Mouse (Mus musculus): ENCODE measurements around the gene Ptgs1. TPM values are rescaled to one million over a fixed set of nuclear protein-coding genes. Genes with fewer than 3 reads are reported as not detected.
A peak's percentile ranks its signal among the peaks of the same experiment; 100 is the strongest.
"Not testable (repeated sequence)": the region's sequence is repeated elsewhere in the genome, so short reads cannot be mapped to it uniquely, and the experiment has no call there.

The Ptgs1 gene
- total RNA-seq (2021): 10 to 100 TPM; 16.4 to 16.8 TPM

DNA sequence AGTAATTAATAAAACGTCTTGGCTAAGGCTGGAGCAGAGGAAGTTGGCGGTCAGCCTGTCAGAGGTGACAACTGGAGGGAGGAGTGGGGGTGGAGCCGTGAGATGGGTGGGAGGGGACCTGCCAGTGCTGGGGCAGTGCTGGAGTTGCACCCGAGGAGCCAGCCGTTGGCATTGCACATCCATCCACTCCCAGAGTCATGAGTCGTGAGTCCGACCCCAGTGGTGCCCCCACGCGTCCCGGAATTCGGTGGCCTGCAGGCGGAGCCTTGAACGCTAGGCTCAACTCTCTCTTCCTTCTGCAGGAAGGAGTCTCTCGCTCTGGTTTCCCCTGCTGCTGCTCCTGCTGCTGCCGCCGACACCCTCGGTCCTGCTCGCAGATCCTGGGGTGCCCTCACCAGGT, at the start of gene Ptgs1:
Gene Ptgs1 (plus strand): TSS at position 61 of the 400 bp plus-strand sequence.
- intact Hi-C loops (cut with DNase I): no loop called here

DNA sequence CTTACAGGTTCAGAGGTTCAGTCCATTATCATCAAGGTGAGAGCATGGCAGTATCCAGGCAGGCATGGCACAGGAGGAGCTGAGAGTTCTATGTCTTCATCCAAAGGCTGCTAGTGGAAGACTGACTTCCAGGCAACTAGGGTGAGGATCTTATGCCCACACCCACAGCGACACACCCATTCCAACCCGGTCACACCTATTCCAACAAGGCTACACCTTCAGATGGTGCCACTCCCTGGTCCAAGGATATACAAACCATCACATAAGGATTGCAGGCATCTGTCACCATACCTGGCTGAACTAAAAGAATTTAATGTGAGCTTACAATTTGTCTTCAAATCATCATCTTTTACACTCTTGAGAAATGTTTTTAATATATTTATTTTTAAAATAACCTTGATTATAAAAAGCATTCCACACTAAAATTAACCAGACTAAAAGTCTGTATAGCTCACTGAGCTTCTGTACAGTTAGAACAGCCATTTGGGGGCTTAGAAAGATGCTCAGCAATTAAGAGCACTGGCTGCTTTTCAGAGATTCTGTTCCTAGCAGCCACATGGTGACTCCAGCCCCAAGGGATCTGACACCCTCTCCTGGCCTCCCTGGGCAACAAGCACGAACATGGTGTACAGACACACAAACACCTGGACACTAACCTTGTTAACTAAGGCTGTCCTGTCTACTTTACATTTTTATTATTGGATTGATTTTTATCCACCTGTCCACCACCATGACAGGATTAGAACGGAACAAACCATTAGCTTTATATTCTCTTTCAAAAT, 48.4 kb upstream of the Ptgs1 start:
- intact Hi-C loops (cut with DNase I); DNase-seq (ENCODE audit: low spot score): not testable (repeated sequence)

More for the DNA sequence above, at the start of gene Ptgs1:
- DNase-seq (ENCODE audit: low spot score): peak; percentile 44

DNA sequence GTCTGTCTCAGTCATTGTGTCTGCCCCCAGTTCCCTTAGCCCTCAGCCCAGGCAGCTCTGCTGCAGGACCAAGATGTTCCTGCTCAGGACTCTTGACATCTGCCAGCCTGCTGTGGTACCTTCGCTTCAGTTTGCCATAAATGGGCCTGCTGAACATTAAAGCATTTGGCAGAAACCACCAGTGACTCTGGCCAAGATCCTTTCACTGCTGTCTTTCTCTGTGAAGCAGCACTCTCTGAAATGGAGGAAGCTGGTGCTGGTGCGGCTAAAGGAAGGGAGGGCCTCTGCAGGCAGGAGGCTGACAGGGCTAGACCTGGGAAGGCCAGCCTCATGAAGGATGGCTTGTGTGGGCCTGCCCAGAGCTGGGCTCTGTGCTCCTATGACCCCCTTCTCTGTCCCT, 46.9 kb upstream of the Ptgs1 start:
- DNase-seq (ENCODE audit: low spot score): no peak
- intact Hi-C loops (cut with DNase I): no loop called here

DNA sequence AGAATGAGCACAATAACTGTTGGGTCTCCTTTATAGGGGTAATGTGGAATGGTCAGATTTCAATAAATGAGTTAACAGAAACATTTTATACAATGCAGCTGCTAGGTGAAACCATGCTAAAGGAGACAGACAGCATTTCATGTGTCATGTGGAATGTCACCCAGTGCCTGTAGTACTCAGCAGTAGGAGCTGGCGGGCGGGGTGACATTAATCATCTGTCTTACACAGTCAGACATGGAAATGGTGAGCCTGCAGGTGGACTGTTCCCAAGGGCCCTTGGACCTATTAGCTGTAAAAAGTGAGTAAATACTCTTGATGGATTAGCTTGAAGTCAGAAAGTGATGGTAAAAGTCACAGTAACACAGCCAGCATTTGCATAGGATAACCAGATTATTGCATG, 46.0 kb upstream of the Ptgs1 start:
- intact Hi-C loops (cut with DNase I): no loop called here
- no peak for DNase-seq (ENCODE audit: low spot score)

DNA sequence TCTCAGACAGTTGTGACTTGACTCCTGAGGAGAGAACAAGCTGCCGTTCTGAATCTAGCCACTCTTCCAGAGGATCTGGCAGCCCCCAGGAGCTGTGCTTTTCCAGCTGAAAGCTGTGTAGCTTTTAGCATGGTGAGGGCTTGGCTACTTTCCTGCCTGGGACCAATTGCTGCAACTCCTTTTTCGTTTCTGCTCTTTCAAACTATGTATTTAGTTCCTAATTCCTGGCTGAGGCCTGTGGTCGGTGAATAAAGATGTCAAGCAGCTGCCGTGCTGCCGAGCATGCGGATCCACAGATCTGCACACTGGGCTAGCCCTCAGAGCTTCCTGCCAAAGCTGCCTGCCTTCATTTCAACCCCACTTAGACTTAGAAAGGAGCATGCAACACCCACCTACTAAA, 45.4 kb upstream of the Ptgs1 start:
- DNase-seq (ENCODE audit: low spot score): no peak
- intact Hi-C loops (cut with DNase I): no loop called here

DNA sequence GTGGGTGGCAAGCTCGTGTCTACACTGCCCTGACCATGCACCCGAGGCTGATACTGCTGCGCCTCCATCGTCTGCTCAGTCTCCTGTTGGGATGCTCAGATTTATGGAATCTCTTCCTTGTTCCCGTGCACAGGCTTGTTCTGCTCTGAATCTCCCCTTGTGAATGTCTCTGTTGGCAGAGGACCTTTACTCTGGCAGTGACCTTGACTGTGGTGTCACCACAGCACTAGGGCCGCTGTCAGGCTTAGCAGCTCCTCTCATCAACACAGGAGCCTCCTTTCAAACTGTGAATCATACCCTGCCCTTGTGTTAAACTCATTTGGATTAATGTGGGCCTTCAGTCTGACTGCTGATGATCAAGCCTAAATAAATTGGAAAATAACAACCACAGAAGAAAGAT, 41.0 kb upstream of the Ptgs1 start:
- intact Hi-C loops (cut with DNase I); DNase-seq (ENCODE audit: low spot score): not testable (repeated sequence)

DNA sequence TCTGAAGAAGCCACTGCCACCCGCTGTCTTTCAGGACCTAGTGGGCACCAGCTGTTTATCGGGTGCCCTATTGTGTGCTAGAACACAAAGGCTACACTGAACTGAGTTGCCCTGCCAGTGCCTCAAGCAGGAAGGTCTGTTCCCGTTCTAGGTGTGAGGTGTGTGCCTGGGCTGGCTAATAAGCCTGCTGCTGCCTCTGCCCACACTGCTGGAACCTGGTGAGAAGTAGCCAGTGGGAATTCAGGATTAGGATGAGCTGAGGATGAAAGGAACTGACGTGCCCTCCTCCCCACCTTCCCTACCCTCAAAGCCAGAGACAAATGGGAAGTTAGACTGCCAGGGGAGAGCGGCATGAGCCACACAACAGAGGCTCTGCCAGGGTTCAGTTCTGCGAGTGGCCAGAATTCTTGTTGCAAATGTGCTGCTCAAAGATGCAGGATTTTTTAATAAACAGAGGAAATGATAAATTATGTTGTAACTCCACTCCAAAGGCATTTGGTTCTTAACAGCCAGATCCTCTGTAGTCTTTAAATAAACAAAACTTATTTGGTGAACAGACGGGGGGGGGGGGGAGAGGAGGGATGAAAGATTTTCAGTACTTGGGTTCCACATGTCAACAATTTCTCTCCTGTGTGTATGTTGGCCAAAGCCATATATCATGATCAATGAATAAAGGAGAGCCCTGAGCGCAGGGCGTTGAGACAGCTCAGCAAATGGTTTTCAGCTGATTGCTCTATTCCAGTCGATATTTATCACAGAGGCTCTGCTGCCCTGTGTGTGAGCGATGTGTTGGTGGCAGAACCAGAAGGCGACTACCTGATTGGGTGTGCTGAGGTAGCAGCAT, 38.9 kb upstream of the Ptgs1 start:
- intact Hi-C loops (cut with DNase I): no loop called here
- DNase-seq (ENCODE audit: low spot score): no peak

DNA sequence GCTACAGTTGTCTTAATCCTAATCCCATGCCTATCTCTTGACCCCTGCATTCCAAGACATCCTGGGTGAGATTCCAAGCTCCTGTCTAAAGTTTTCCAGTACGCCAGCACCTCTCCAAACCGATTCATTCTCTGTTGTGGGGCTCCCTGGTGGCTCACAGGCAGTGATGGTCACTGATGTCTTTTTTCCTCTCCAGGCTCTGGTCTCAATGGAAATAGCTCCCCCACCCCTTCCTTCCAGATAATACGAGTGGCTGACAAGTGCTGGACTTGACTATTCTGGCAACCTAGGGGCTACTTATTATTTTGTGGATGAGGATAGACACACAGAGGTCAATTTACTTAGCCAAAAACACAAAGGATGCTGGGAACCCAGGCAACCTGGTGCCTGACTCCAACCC, 33.2 kb upstream of the Ptgs1 start:
- DNase-seq (ENCODE audit: low spot score): no peak
- intact Hi-C loops (cut with DNase I): no loop called here

DNA sequence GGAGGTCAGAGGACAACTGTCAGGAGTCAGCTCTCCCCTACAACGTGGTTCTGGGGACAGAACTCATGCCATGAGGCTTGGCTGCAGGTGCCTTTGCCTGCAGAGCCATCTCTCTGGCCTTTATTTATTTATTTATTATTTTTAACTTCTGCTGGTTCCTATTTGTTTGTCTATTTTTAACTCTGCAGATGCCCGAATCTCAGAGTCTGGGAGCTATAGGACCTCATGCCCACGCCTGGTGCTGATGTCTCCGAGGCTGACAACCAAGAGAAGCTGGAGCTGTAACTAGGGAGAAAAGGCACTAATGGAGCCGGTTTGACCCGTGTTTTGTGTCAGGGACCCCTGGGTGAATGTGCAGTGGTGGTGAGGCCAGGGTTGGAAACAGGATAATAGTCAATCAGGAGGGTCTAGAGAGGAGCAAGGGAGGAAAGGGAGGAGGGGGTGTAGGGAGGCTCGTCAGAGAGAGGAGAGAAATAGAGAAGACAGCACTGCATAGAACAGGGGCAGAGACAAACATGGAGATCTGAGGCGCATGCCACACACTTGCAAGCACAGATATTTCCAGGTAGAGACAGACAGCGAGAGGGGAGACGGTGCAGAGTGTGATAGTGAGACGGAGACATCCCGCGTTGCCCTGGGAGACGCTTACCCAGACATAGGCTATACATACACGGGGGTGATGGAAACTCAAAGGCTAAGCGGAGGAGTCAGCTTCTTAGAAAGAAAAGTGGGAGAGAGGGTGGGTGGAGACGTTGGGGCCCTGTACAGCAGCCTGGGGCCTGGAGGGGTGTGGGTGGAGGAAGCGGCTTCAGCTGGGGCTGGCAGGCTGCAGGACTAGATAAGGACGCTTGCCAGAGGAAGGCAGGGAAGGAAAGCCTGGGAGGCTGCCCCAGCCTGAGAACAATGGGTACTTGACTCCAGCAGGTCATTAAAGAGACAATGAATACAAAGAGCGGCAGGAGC, 32.0 kb upstream of the Ptgs1 start:
- peak; percentile 58 for DNase-seq (ENCODE audit: low spot score)
- intact Hi-C loops (cut with DNase I): loop anchor here (2.0 kb wide), 1 partner anchor 69 kb away; no protein-coding TSS in a partner anchor

DNA sequence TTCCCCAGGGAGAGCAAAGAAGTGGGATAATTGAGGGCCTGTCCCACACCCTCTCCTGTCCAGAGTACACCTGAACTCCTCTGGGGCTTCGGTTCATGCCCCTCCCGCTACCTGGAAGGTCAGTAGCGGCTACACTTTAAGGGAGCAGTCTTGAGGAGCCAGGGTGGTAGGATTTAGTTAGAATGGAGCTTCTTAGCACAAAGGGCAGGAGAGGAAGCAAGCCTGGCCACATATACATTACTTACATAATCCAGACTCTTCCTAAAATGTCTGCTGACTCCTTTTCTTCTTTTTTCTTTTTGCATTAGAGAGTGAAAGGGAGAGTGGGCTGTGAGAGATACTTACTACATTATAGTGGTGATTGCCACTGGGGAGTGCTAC, 31.4 kb upstream of the Ptgs1 start:
- intact Hi-C loops (cut with DNase I): loop anchor here (2.0 kb wide), 1 partner anchor 70 kb away; no protein-coding TSS in a partner anchor
- no peak for DNase-seq (ENCODE audit: low spot score)

DNA sequence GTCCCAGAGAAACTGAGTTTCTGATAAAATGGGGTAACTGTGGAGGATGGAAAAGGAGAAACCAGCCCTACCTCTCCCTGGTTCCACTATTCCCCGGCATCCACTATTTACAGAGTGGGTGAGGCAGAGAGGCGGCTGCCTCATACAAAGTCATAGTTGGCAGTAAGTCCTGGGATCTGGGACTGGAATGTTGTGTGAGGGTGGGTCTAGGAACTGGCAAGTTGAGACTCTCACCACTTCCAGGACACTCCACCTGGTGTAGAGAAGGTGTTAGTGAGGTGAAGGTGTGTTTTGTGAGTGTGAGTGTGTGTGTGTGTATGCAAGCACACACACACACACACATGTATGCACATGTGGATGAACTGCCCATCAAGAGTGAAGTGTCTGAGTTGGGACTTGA, 29.4 kb upstream of the Ptgs1 start:
- intact Hi-C loops (cut with DNase I): no loop called here
- DNase-seq (ENCODE audit: low spot score): no peak

DNA sequence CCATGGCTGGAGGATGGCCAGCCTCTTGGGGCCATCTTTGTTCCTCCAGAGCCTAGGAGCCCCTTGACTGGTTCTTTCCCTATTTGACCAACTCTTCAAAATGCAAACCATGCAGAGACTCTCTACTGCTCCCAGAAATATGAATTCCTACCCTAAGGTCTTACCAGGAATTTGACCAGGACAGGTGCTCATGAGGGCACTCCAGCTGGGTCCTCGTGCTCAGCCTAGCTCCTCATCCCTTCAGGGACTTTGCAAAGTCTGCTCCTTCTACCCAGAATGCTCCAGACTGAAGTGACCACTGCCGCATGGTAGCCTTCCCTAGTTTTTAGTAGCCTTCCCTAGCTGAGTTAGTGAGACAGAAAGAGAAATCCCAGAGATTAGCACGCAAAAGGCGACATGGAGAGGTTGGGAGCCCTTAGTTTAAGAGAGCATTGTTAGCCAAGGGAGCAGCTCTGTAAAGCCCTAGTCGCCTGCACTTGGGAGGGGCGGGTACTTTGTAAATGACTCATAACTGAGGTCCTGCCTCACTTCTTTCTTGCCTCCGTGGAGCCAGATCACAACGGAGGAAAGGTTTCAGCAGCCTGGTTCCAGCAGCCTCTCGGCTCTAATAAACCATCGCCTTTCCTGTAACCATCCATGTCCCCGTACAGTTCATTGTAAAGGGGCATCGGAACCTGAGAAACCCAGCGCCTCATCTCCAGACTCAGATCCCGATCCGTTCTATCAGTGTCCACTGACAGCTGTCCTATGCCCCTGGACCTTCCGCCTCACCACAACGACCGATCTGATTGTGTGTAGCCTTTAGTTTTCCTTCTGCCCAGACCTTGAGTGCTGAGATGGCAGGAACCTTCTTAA, 28.2 kb upstream of the Ptgs1 start:
- DNase-seq (ENCODE audit: low spot score): no peak

DNA sequence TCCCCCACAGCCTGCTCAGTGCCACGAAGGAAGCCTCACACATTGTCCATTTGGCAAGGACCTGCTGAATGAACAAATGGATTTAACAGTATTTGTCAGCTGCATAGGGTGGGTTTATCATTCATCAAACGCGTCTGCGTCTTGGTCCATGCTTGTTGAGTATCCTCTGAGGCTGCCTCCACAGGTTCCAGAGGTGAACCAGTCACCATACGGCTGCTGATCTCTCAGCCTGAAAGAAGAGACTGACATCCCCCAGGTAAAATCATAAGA, 27.7 kb upstream of the Ptgs1 start:
- intact Hi-C loops (cut with DNase I): no loop called here
- no peak for DNase-seq (ENCODE audit: low spot score)

More for the DNA sequence above, 28.2 kb upstream of the Ptgs1 start:
- intact Hi-C loops (cut with DNase I): no loop called here

DNA sequence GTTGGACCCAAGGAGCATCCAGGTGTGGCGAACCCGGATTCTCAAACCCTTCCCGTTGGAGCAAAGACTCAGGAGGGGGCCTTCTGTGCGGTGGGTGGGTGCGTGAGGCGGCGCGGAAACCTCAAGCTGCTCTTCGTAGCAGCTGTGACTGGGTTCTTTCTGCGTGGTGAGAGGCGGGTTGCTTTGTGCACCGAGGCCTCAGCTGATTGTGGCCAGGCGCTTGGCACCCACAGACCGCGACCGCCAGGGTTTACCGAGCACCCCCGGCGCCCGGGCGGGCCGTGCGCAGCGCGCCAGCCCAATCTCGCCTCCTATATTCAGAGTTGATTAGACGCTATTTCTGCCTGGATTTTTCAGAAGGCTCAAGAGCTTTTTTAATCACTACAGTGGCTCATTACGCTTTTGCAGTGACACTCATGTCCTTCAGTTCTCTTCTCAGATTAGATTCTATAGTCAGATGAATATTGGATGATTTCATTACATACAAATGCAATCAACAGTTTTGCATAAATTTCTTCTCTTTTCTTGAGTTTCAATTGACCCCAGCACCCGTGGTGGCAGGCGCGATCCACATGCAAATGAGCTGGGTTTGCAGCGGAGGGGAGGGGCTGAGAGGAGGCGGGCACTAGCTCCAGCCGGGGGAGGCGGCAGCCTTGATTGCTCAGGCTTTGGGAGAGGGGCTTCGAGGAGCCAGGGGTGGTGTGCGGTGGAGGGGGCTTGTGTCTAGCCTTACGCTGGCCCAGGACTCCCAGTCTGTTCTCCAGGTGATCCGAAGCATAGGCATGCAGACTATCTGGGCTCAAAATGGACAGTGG, 27.0 kb upstream of the Ptgs1 start:
- intact Hi-C loops (cut with DNase I): no loop called here
- no peak for DNase-seq (ENCODE audit: low spot score)

DNA sequence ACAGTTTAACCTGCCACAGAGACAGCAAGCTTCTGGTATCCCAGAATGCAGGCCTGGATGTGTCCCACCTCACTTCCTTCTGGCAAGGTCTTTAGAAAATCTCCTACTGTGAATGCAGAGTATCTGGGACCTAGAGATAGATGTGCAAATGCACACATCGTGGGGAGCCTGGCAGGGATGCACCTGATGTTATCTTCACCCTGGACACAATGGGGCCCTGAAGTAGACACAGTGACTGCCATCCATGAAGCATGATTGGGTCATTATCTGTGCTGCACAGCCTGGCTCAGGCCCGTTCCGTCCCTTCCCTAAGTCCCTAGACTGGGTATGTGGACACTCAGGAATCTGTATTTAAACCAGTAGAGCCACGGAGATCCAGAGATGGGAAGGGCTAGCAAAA, 25.6 kb upstream of the Ptgs1 start:
- intact Hi-C loops (cut with DNase I): no loop called here
- DNase-seq (ENCODE audit: low spot score): no peak

DNA sequence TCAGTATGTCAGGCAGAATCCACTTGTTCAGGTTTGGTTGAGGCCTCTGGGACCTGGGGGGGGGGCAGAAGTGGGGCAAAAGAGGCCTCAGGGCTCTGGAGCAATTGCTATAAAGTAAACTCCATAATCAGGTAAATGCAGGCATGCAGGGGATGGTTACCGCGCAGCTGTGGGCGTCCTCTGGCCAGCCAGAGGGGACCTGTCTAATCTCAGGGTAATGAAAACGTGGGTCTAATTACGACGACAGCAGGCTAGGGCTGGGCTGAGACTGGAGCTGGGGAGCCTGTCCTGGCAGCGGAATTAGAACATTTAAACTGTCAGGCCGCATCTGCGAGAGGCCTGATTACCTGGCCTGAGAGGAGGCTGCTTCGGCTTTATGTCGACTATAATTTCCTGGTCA, 23.2 kb upstream of the Ptgs1 start:
- intact Hi-C loops (cut with DNase I): no loop called here
- no peak for DNase-seq (ENCODE audit: low spot score)

DNA sequence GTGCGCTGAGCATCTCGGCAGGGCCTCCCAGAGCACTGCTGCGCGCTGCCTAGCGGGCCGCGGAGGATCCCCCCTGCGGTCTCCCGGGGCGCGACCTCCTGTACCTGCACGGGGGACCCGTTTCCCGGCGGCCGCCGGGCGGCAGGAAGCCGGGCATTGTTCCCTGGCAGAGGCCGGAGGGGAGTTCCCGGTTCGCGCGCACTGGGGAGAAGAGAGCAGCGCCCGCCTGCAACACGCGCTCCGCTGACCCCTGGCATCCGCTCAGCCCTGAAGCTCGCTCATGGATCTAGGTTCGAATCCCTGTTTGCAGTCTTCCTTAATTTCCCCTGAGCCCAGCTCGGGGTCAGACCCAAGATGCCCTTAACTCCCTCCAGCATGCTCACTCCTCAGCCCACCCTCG, 19.4 kb upstream of the Ptgs1 start:
- DNase-seq (ENCODE audit: low spot score): no peak
- intact Hi-C loops (cut with DNase I): loop anchor here (5.0 kb wide), 2 partner anchors 38 to 108 kb away; no protein-coding TSS in a partner anchor

DNA sequence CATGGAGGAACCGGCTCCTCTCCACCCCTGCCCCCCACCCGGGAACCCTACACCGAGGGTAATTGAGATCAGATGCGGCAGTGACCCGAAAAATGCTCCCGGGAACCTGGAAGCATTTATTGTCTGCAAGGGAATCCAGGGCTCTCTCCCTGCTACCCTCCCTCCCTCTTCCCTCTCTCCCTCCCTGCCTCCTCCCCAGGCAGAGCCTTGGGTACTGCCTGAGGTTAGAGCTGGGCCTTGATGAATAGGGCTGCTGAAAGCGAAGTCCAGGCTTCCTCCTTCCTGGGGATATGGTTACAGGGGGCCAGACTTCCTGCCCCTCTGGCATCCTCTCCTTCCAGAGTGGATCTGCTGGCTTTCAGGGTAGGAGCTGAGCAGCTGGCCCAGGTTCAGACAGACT, 18.4 kb upstream of the Ptgs1 start:
- no peak for DNase-seq (ENCODE audit: low spot score)
- intact Hi-C loops (cut with DNase I): loop anchor here (5.0 kb wide), 2 partner anchors 39 to 109 kb away; no protein-coding TSS in a partner anchor

All from heart, postnatal 25 days (tissue).